In genomic region chr6:128447063-128447462, GRCm38 (mm10) we compare ENCODE assay signal across 16 mouse cellular contexts.
"Had no signal": no experiment of that assay in that cellular context is flagged by ENCODE, and none has a peak within 500 bp of the region (broad histone marks: within the 10 kb centered on the region; RNA-seq: fewer than 3 reads in every experiment).

No protein-coding gene starts in this region.

- H3K4me3 ChIP-seq: neural tube, embryonic 12.5 days; neural tube, embryonic 13.5 days; neural tube, embryonic 15.5 days; stomach, embryonic 15.5 days had no signal

- H3K27me3 ChIP-seq: neural tube, embryonic 12.5 days; neural tube, embryonic 13.5 days; neural tube, embryonic 15.5 days; stomach, embryonic 15.5 days had no signal

- H3K9me3 ChIP-seq: neural tube, embryonic 12.5 days; neural tube, embryonic 13.5 days; neural tube, embryonic 15.5 days; stomach, embryonic 15.5 days had no signal

- H3K4me2 ChIP-seq: neural tube, embryonic 12.5 days; neural tube, embryonic 13.5 days; neural tube, embryonic 15.5 days; stomach, embryonic 15.5 days had no signal

- H3K27ac ChIP-seq: neural tube, embryonic 12.5 days; neural tube, embryonic 13.5 days; neural tube, embryonic 15.5 days; stomach, embryonic 15.5 days had no signal

- H3K4me1 ChIP-seq: neural tube, embryonic 12.5 days had no signal

- H3K9ac ChIP-seq: neural tube, embryonic 12.5 days; neural tube, embryonic 13.5 days; neural tube, embryonic 15.5 days; stomach, embryonic 15.5 days had no signal

- H3K36me3 ChIP-seq: neural tube, embryonic 12.5 days; neural tube, embryonic 13.5 days; neural tube, embryonic 15.5 days; stomach, embryonic 15.5 days had no signal

- DNase-seq: retina, postnatal 1 day; right cerebral cortex, adult 18-20 months; right cerebral cortex, postnatal 14 days; right cerebral cortex, postnatal 25 days; right cerebral cortex, postnatal 4 days; spleen, adult 18-20 months; thymus, adult 18-20 months; thymus, adult 2 months; thymus, postnatal 14 days; thymus, postnatal 25 days; thymus, postnatal 36 days; thymus, postnatal 4 days had no signal
